Mouse (Mus musculus) left cerebral cortex, adult 2 months (tissue): ENCODE measurements around the gene Pla2g7. TPM values are rescaled to one million over a fixed set of nuclear protein-coding genes. Genes with fewer than 3 reads are reported as not detected.

ENCODE experiments used
- DNase-seq, 2 experiments: peaks; one replicate each; pipeline ENCODE4 v3.0.0; 2021 to 2022; ENCODE audit warnings: low spot score in 2 of 2, mixed read lengths in 1 of 2; ENCODE audit errors: extremely low spot score in 1 of 2
- H3K27ac ChIP-seq: fragments of 200-600 bp; 2 replicates; pipeline ENCODE4 v1.8.1; 2022
- H3K4me3 ChIP-seq: fragments of 200-600 bp; 2 replicates; pipeline ENCODE4 v1.8.1; 2022
- CTCF ChIP-seq: fragments of 200-600 bp; IDR thresholded peaks from 2 replicates; pipeline ENCODE4 v1.8.1; 2022; ENCODE audit warnings: antibody characterized with exemption, mild to moderate bottlenecking, moderate library complexity
- intact Hi-C: fragments of 180-260 bp; cut with DNase I; formaldehyde crosslinking; loops from one replicate; pipeline ENCODE4 v1.15.1; 2025
- total RNA-seq, 2 experiments: library from RNA; stranded (reverse); gene quantifications; 2 replicates each; pipeline ENCODE4 v1.2.3; 2021

Pla2g7 gene
- total RNA-seq, 2 experiments from 2014 or later = 80.9 to 84.9 TPM

DNA sequence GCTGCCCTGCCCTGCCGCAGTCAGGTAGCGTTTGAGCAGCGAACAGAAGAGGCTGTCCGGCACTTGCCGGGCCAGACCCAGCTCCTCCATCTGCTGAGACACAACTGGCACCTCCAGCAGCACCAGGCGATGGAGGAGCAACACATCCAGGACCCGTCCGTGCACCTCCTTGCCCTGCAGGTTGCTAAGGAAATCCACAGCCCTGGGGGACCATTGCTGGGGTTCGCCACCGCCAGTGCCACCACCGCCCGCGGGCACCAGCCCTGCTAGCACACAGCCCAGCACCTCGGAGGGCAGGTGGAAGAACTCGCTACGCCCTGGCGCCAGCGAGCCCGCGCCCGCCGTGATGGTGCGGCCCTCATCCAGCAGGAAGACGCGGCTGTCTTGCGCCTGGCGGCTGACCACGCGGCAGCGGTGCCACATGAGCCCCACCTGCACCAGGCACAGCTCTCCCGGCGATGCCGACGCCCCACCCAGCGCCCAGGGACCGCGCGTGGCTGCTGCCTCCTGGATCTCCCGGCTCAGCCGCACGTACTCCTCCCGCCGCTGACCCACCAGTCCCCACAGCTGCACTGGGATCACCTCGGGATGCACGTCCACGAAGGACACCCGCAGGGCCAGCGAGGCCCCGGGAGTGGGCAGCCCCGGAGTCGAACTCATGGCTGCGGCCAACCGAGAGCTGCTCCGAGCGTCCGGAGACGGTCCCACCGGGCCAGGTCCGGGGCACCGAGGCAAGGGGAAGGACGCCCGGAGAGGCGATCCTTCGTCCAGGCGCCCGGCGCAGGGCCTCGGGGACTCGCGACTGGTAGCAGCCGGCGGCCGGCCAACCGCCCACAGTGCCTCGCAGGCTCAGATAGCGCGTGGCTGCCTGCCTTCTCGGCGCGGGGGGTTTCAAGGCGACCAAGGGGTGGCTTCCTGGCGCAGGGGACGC, 61.9 kb downstream of the Pla2g7 start, which contains the start of gene Tdrd6:
Gene Tdrd6 (minus strand): TSS at position 804 of the 931 bp plus-strand sequence.
- no peak within 1 kb of the TSS for H3K27ac ChIP-seq
- peak in 1 of 2 experiments; percentile 28 for DNase-seq
- intact Hi-C loops = no loop called here
- H3K4me3 ChIP-seq = peak within 1 kb of the TSS; percentile 41
- no peak for TF ChIP-seq CTCF

DNA sequence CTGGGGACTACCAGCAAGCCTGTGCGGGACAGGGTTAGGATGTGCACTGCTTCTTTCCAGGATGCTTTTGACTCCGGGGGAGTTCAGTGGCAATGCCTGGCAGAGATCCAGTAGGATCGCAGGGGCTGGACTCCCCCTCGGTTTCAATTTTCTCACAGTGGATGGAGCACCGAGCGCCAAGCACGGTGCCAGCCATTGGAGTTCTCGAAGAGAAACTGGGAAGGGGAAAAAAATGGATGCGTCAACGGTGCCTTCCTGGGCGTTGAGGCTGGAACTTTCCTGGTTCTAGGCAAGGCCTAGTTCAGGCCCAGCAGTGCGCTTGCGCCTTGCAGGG, 62.5 kb downstream of the Pla2g7 start:
- H3K4me3 ChIP-seq = peak overlapping the region; percentile 41
- no peak overlapping the region for H3K27ac ChIP-seq
- DNase-seq = no peak
- no peak for TF ChIP-seq CTCF
- intact Hi-C loops = no loop called here

DNA sequence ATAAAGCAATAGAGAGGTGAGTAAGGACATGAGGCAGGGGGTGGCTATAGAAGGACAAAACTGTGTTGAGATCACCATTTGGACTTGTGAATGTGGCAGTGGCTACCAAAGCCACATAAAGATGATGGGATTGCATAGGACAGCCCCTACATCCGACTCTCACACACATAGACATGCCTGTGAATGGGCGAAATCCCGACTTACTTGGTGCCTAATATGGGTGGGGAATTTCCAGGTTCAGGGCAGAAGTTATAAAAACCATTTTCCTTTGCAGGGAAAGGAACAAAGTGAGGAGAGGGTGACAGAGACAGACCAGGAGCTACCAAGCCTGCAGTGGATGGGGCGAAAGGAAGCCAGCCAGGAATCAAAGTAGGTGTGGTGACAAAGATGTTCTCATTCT, 69.2 kb downstream of the Pla2g7 start:
- Histone ChIP-seq H3K4me3 (no peak overlapping the region), H3K27ac (no peak overlapping the region)
- no peak for TF ChIP-seq CTCF
- DNase-seq = no peak
- intact Hi-C loops = no loop called here

DNA sequence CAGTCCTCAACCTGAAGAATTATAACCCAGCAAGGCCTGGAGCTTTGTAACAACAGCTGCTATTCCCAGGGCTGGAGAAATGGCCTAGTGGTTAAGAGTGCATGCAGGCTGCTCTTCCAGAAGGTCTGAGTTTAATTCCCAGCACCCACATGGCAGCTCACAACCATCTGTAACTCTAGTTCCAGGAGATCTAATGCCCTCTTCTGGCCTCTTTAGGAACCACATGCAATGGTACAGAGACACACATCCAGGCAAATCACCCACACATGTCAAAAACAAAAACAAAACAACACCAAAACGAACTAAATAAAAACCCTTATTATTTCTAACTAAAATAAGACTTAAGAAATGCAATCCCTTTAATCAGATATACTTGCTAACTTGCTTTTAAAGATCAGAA, 72.9 kb downstream of the Pla2g7 start:
- H3K27ac ChIP-seq = no peak overlapping the region
- intact Hi-C loops = no loop called here
- no peak overlapping the region for H3K4me3 ChIP-seq
- DNase-seq = no peak
- TF ChIP-seq CTCF = peak; percentile 23

DNA sequence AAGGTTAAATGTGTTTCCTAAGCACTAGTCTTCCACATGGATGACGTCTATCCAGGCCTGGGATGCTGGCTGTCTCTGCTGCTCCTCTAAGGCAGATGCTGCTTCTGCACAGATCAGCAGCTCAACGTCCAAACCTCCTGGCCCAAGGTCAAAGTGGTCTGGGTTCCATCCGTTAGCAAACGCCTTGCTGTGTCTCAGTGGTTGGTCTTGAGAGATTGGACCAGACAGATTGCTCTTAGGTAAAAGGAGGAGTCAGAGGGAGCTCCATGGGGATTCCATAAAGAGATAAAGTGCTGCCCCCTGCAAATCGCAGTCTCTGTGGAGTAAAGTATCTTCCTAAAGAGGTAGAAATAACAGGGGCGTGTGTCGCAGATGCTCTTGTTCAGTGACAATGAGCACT, 75.3 kb downstream of the Pla2g7 start:
- TF ChIP-seq CTCF = no peak
- DNase-seq = no peak
- intact Hi-C loops = no loop called here

DNA sequence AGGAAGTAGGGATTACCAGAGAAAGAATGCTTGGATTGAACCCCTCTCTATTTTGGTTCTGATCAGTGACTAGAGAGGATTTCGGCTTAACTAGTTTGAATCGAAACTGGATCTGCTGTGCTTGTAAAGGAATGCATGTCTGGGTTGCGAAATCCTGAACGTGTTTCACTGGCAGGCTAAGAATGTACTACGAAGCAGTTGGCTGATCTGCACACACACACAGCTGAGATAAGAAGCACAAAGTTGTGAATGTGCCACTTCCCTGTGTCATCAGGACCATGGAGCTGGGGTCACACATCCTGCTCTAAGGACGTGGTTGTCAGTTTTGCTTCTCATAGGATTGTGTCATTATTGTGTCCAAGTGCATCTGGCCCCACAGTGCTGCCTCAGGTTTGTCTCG, 76.5 kb downstream of the Pla2g7 start:
- Histone ChIP-seq H3K27ac (no peak overlapping the region), H3K4me3 (no peak overlapping the region)
- intact Hi-C loops = no loop called here
- DNase-seq = no peak
- TF ChIP-seq CTCF = no peak

More for the DNA sequence above, 75.3 kb downstream of the Pla2g7 start:
- Histone ChIP-seq H3K4me3 (no peak overlapping the region), H3K27ac (no peak overlapping the region)

DNA sequence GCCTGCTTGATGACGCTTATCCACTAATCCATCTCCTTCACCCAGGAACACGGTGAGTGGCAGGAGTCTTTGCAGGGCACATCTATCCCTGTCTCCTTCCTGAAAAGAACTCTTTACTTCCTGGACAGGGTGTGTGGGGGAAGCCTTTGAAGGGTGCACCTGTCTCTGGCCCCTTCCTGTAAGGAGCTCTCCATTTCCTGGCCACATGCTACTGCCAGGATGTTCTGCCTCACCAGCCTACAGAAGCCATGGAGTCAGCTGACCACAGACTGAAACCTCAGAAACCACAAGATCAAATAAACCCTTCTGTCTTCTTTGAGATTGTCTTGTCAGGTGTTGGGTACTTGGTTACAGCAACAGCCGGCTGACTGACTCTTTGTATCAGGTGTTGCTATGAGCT, 77.2 kb downstream of the Pla2g7 start:
- no peak for TF ChIP-seq CTCF
- Histone ChIP-seq H3K4me3 (no peak overlapping the region), H3K27ac (no peak overlapping the region)
- no peak for DNase-seq
- intact Hi-C loops = no loop called here

DNA sequence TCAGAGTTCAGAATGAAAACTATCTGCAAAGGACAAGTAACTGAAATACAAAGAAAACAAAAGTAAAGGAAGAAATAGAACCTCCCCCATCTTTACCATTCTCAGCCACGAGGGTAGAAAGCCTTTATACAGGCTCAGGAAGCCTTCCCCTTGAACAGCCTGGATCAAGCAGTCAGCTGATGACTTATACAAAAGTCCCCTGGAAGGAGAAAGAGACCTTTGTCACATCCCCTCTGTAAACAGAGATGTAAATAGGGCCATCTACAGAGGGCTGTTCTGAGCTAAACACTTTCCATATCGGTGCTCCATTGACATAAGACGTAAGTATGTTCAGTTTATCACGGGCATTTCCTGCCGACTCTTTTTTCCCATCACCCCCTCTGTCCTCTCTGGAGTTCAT, 79.0 kb downstream of the Pla2g7 start:
- no peak for DNase-seq
- TF ChIP-seq CTCF = no peak

DNA sequence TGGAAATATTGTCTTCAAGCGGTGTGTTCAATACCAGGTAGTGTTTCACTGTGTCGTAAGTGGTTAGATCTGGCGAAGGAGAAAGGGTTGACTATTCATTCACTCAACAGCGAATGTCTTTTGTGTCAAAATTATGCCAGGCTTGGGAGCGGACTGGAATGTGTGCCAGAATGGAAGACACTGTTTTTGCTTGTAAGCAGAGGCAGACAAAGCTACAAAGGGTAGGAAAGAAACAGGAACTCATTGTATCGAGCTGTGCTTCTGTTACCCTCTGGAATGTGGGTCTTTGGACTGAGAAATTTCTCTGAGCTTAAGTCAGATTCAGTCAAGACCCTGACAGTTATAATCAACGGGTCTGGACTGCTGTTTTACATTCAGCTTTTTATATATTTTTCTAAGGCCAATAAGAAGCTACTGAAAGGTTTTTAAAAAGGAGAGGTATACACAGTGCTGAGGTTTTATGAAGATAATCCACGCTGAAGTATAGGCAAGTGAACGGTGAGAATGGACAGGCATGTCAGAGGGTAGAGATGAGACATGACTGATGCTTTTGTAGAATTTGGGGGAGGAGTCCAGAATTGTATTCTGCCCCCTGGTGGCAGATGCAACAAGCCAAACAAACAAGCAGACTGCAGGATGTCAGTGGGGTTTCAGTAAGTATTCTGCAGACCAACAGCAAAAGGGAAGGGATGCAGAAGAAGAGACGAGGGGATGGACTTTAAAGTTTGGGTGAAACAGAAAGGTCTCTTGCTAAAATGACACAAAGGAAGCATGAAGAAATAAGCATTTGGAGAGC, 81.9 kb downstream of the Pla2g7 start:
- no peak for DNase-seq
- peak; percentile 64 for TF ChIP-seq CTCF

More for the DNA sequence above, 79.0 kb downstream of the Pla2g7 start:
- intact Hi-C loops = no loop called here
- Histone ChIP-seq H3K27ac (no peak overlapping the region), H3K4me3 (no peak overlapping the region)

DNA sequence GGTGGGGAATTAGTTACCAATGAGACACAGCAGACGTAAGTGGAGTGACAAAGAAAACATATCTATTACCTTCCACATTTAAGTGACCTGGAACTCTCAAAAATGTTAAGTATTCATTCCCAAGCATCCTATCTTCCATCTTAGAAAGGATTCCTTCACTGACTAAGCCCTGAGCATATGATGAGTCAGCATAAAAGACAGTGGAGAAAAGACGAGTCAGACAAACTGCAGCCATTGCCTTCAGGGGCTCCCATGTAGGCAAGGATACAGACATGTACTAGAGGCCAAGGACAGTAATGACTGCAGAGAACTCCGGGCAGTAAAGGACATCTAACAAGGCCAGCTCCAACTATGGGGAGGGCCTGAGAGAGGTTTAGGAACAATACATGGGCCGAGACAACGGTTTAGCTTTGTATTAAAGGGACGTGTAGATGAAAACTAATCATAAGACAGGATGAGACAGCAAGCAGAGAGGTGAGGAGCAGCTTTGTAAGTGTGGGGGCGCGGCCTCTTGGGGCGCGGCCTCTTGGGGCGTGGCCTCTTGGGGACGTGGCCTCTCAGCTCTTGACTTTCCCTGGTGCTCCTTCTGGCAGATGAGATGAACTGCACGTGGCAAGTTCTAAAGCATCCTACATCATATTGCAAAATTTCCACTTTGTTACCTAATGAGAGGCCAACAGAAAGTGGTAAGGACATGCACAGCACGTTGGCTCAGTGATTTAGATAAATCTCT, 83.6 kb downstream of the Pla2g7 start:
- Histone ChIP-seq H3K27ac (no peak overlapping the region), H3K4me3 (no peak overlapping the region)
- no peak for DNase-seq
- TF ChIP-seq CTCF = peak; percentile 4
- intact Hi-C loops = no loop called here

More for the DNA sequence above, 81.9 kb downstream of the Pla2g7 start:
- intact Hi-C loops = no loop called here
- H3K27ac ChIP-seq = no peak overlapping the region
- no peak overlapping the region for H3K4me3 ChIP-seq

Other genes with a start within 250 kb of the Pla2g7 start
- 10 to 100 TPM; 32.5 to 35.0 TPM for gene Adgrf5, start 207.6 kb upstream of the Pla2g7 start, total RNA-seq
- gene Mep1a, start 65.3 kb upstream of the Pla2g7 start, total RNA-seq = not detected
- gene Ankrd66, start 24.5 kb upstream of the Pla2g7 start, total RNA-seq = under 1 TPM; 0.26 to 0.27 TPM
- gene Tdrd6, start 62.2 kb downstream of the Pla2g7 start, total RNA-seq = under 1 TPM; 0.48 to 0.94 TPM
- 10 to 100 TPM; 47.9 to 51.3 TPM for gene Slc25a27, start 99.1 kb downstream of the Pla2g7 start, total RNA-seq
- gene Cyp39a1, start 99.3 kb downstream of the Pla2g7 start, total RNA-seq = 1 to 10 TPM; 2.0 to 3.6 TPM
- gene Rcan2, start 233.3 kb downstream of the Pla2g7 start, total RNA-seq = 100 to 1,000 TPM; 176 to 182 TPM